Mouse (Mus musculus) large intestine, adult 2 months (tissue): ENCODE measurements around the gene Tfr2. TPM values are rescaled to one million over a fixed set of nuclear protein-coding genes. Genes with fewer than 3 reads are reported as not detected.

ENCODE experiments used
- DNase-seq: peaks from one replicate; pipeline ENCODE4 v3.0.0-alpha.2; 2012; ENCODE audit warnings: low read depth, low spot score
- WGBS: fragments of 180-500 bp; shearing (Covaris S2); methylation state at CpG from one replicate; pipeline ENCODE4 v1.1.7; 2018; 5-methylcytosine and 5-hydroxymethylcytosine counted together
- polyA plus RNA-seq: library from polyadenylated mRNA; depleted of rRNA; stranded (reverse); fragments of >200 nt; gene quantifications from 2 replicates; pipeline ENCODE4 v1.2.3, GENCODE M21; 2012; rRNA removed

Gene Tfr2
- polyA plus RNA-seq = 0.17 and 0.21 TPM in 2 replicates

DNA sequence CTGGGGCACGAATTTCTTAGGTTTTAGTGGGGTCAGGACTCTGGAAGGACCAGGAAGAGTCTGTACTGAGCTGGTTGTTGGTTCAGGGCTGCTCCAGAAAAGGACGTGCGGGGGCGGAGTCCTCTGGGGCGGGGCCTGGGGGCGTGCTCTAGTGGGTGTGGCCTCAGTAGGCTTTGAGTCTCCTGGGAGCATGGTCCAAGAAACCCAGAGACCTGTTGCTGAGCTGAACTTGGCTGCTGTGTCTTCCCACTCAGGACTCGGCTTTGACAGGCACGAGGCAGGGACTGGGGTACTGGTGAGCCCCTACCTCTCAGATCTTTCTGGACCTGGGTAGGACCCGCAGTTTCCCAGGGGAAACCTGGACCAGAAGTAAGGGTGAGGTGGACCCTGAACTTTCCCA is at the start of gene Tfr2:
Gene Tfr2, plus strand, starts transcription at position 176 of the 400 bp plus-strand sequence.
- peak; percentile 32 for DNase-seq
- WGBS = 10% methylated on average over 9 of the region's 9 CpGs

DNA sequence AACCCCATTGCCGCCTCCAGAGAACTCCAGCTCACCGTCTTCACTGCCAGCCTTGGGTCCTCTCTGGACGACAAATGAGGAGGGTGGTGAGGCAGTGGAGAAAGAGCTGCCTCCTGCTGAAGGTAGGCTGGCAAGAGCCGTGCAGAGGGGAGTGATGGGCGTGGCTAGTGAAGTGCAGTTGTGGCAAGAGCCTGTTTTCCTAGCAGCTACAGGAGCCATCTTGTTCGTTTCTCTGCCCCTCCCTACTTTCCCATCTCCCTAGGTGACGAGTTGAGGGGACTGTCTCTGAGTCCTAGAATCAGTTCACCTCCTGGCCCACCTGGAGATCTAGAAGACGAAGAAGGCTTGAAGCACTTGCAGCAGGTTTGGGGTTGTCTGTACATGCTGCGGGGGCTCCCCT is 47.8 kb upstream of the Tfr2 start:
- WGBS = 79% methylated on average over 9 of the region's 9 CpGs
- no peak for DNase-seq

DNA sequence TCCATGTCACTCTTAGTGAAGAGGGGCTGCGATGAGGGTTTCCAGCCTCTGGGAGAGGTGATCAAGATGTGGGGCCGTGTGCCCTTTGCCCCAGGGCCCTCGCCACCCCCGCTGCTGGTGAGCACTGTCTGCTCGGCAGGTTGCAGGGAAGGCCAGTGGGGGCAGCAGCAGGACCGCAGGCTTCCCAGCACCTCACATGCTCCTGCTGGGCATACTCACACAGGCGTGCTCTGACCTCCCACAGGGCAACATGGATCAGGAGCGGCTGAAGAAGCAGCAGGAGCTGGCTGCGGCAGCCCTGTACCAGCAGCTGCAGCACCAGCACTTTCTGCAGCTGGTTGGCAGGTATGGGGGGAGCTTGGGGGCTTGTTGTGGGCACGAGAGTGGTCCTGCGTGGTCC is 46.9 kb upstream of the Tfr2 start:
- DNase-seq = no peak
- WGBS = 84% methylated on average over 11 of the region's 11 CpGs

GRCm38 (mm10) chr5:137523396-137524250 is 46.0 kb upstream of the Tfr2 start:
- 82% methylated on average over 25 of the region's 25 CpGs for WGBS

GRCm38 (mm10) chr5:137524251-137524515 is 45.5 kb upstream of the Tfr2 start:
- DNase-seq = no peak
- 87% methylated on average over 8 of the region's 8 CpGs for WGBS

More at GRCm38 (mm10) chr5:137523396-137524250, 46.0 kb upstream of the Tfr2 start:
- DNase-seq = no peak

- no peak for DNase-seq
- 82% methylated on average over 13 of the region's 13 CpGs for WGBS
Observed at GRCm38 (mm10) chr5:137524671-137525070, 45.0 kb upstream of the Tfr2 start.

DNA sequence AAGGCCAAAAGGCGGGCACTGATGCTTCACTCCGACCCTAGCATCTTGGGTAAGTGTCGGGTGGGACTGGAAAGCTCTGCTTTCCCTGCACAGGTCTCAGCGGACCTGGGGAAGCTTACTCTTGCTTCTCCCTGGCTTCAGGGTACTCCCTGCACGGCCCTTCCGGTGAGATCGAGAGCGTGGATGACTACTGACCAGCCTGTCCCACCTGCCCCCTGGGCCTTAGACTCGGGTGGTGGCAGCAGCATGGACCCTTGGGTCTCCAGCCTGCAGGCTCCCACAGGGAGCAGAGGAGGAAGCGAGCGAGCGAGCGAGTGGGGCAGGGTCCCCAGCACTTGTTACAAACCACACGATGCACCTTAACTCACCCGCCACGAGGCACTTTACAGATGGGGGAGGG is 44.1 kb upstream of the Tfr2 start:
- 79% methylated on average over 16 of the region's 16 CpGs for WGBS

GRCm38 (mm10) chr5:137526192-137526936 is 43.3 kb upstream of the Tfr2 start:
- 41% methylated on average over 16 of the region's 16 CpGs for whole genome bisulfite sequencing
- DNase-seq = no peak

More for the DNA sequence above, 44.1 kb upstream of the Tfr2 start:
- no peak for DNase-seq

DNA sequence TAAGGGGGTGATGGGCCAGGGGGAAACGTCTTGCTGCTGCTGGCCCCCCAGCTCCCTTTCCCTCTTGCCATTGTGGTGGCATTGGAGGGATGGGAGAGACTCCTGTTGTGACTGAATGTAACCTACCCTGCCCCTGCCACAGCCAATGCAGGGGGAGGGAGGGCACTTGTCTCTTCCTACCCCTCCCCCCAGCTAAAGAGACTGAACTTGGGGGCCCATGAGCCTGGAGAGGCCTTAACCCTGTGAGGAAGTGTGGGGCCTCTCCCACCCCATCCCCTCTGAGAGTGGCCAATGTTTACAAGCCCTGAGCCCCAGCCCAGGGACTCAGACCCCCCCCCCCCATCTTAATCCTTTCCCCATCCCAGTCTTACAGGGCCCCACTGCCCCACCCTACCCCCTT is 42.2 kb upstream of the Tfr2 start:
- DNase-seq = no peak
- 81% methylated on average over 1 of the region's 1 CpGs for WGBS

DNA sequence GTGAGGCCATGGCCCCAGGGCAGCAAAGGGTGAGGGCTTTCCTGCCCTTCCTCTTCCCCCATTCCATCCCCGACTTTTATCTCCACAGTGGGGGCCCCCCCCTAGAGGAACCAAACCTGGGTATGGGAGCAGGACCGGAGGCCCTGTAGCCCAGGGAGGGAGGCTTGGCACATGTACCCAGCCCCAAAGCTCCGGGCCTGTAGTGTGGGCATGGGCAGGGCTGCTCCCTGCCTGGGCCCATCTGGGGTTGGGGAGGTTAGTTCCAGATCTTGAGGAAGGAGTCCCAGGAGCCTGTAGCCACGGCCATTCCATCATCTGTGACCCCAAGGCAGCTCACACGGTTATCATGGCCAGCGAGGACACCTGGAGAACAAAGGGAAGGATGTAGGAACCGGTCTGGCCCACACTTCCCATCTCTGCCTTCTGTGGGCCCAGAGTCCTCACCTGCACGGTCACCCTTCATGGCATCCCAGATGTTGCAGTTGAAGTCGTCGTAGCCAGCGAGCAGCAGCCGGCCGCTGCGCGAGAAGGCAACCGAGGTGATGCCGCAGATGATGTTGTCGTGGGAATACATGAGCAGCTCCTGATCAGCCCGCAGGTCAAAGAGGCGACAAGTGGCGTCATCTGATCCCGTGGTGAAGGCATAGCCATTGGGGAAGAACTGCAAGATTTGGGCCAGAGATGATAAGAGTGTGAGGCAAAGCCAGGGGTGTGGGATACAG is 41.2 kb upstream of the Tfr2 start:
- DNase-seq = no peak
- WGBS = 76% methylated on average over 22 of the region's 22 CpGs

- WGBS = 71% methylated on average over 15 of the region's 15 CpGs
Observed at GRCm38 (mm10) chr5:137529221-137529995, 40.2 kb upstream of the Tfr2 start.

DNA sequence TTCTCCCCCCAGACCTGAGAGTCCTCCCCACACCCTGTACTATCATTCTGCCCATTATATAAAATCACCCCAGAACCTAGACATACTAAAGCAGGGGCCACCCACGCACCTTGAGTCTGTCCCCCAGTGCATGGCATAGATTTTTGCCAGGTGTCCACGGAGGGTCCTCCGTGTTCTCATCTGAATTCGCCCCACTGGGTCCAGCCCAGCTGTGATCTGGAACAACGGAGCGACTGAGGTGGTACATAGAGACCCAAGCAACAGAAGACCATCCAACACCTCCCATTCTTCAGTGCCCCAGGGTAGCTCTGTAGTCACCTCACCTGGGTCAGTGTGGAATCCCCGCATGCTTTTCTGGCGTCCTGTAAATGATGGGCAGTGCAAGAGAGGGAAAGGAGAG is 39.6 kb upstream of the Tfr2 start:
- WGBS = 76% methylated on average over 8 of the region's 8 CpGs

More at GRCm38 (mm10) chr5:137529221-137529995, 40.2 kb upstream of the Tfr2 start:
- DNase-seq = no peak

DNA sequence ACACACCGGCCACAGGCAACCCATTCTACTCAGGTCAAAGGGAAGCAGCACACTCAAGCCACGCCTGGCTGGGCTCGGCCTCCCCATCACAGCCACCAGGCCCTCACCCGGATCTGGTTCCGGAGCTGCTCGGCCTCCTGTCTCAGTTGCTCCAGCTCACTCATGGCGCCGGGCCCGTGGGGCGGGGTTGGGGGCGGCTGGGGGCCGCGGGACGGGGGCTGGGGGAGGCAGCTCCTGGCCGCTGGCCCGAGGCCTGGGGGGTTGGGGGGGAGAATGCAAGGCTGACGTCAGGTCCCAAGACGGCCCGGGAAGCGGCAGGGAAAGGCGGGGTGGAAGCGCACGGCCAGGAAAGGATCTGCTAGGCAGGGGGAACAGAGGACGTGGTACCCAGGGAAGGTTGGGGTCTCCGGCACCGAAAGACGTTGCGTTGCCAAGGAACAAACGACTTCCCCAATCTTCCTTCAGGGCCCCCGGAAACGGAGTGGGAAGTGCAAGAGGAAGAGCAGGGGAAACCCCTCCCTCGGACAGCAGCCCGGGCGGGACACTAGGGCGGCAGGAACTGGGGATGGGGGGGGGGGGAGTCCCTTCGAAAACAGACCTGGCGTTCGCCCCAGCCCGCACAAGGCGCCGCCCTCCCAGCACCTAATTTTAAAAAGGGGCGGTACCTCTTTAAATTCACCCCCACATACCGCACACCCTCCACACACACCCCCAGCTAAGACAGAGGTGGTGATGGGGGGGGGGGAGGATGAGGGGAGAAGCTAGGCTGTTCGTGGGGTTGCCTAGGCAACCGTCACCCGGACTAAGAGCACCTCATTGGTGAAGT is 38.8 kb upstream of the Tfr2 start:
- WGBS = under 1% methylated on average over 46 of the region's 46 CpGs

More for the DNA sequence above, 39.6 kb upstream of the Tfr2 start:
- DNase-seq = no peak

GRCm38 (mm10) chr5:137531414-137532130 is 38.1 kb upstream of the Tfr2 start:
- WGBS = under 1% methylated on average over 51 of the region's 51 CpGs
- no peak for DNase-seq

More for the DNA sequence above, 38.8 kb upstream of the Tfr2 start:
- DNase-seq = no peak

- 0% methylated on average over 19 of the region's 19 CpGs for WGBS
- DNase-seq = no peak
Observed at GRCm38 (mm10) chr5:137532131-137532807, 37.4 kb upstream of the Tfr2 start.

DNA sequence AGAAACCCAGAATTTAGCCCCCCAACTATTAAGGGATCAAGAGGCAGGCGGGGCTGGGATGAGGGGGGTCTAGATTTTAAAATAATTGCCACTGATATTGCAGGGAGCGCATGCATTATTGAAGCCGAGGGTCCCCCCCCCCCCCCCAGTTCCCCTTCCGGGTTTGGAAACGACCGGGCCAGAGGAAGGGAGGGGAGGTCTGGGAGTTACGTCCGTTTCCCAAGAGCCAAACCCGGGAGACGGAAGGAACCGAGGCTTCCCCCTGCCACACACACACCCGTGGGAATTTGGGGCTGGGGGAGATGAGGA is 36.9 kb upstream of the Tfr2 start:
- under 1% methylated on average over 12 of the region's 12 CpGs for WGBS
- DNase-seq = no peak

GRCm38 (mm10) chr5:137533117-137533827 is 36.4 kb upstream of the Tfr2 start, which contains the start of the genes Epo and Gnb2:
Gene Epo (minus strand): TSS chr5:137533242.
Gene Gnb2 (minus strand): TSS chr5:137533510.
- peak; percentile 97 for DNase-seq
- under 1% methylated on average over 40 of the region's 40 CpGs for WGBS
